Mouse (Mus musculus): ENCODE measurements around the gene Krtap17-1. TPM values are rescaled to one million over a fixed set of nuclear protein-coding genes. Genes with fewer than 3 reads are reported as not detected.

Krtap17-1 gene
- polyA plus RNA-seq (2011; ENCODE audit: insufficient read depth, insufficient read length, low read depth, missing spikeins): not detected in 2 replicates

DNA sequence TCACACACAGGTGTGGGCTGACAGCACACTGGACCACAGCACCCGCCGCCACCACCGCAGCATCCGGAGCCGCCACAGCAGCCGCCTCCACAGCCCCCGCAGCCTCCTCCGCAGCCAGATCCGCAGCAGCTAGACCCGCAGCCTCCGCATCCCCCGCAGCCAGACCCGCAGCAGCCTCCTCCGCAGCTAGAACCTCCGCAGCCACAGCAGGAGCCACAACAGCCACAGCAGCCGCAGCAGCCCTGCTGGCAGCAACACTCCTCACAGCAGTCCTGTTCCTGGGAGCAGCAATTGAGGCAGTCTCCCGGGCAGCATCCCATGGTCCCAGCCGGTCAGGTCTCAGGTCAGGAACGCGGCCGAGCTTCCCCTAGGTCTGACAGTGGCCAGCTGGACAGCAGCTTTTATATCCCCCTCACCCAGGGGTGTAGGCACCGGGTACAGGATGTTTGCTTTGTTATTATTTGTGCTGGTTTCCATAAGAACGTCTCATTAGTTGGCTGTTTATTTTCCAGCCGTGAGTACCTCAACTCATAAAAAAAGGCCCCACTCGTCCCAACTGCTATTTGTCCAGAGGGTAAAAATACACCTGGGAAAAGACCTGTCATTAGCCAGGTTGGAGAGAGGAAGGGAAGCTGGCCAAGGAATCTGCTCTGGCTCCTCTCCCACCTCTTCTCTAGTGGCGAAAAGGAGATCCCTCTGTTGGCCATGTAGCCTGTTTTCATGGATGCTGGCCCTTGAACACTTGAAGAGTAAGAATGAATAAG is at the start of gene Krtap17-1:
Gene Krtap17-1, minus strand, starts transcription at position 375 of the 764 bp plus-strand sequence.
- H3K27me3 ChIP-seq (ENCODE audit: control insufficient read depth, insufficient read depth, low read length, poor library complexity, severe bottlenecking): no peaks in the 10 kb centered on the region
- H3K9me3 ChIP-seq (replicated peaks; ENCODE audit: control insufficient read depth, insufficient read depth, low read length, poor library complexity, severe bottlenecking): no peaks in the 10 kb centered on the region
- H3K36me3 ChIP-seq (ENCODE audit: control insufficient read depth, insufficient read depth, low read length, poor library complexity, severe bottlenecking): no peaks in the 10 kb centered on the region
- no peak within 1 kb of the TSS for H3K27ac ChIP-seq (ENCODE audit: insufficient read depth, low read length)
- H3K9ac ChIP-seq (ENCODE audit: low read depth, poor library complexity, severe bottlenecking): no peak within 1 kb of the TSS
- H3K4me1 ChIP-seq (ENCODE audit: control insufficient read depth, insufficient read depth, low read length): no peaks in the 10 kb centered on the region
- peak within 1 kb of the TSS; percentile 43 for H3K4me3 ChIP-seq (ENCODE audit: low read depth, low read length)
- TF ChIP-seq CTCF (IDR thresholded peaks at IDR 0.05; ENCODE audit: low read depth, low read length) (no peak), POLR2A (IDR thresholded peaks at IDR 0.05; ENCODE audit: insufficient read depth, low read length) (no peak), EP300 (IDR thresholded peaks at IDR 0.05; ENCODE audit: insufficient read depth, low read depth, low read length) (no peak)

DNA sequence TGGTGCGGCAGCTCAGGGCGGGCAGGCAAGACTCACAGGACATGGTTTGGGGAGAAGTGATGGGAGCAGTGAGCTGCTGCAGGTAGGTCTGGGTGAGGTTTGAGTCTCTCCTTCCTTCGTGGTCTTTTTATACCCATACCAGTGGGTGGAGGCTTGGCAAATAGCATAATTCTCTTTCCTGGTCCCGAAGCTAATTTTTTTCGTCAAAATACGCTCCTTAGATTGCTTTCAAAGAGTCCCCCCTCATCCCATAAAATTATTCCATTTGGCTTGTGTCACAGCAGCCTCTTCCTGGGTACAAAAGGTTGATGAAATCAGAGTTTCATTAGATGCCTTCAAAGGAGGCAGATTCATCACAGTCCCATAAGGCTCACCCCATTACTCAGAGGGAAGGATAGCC is 47.7 kb upstream of the Krtap17-1 start, which contains the start of gene Krt34:
Gene Krt34, minus strand, starts transcription at position 101 of the 400 bp plus-strand sequence.
- Histone ChIP-seq H3K4me3 (ENCODE audit: low read depth, low read length) (no peak within 1 kb of the TSS), H3K27ac (ENCODE audit: insufficient read depth, low read length) (no peak within 1 kb of the TSS), H3K4me1 (ENCODE audit: control insufficient read depth, insufficient read depth, low read length) (no peaks in the 10 kb centered on the region), H3K36me3 (ENCODE audit: control insufficient read depth, insufficient read depth, low read length, poor library complexity, severe bottlenecking) (no peaks in the 10 kb centered on the region), H3K9ac (ENCODE audit: low read depth, poor library complexity, severe bottlenecking) (no peak within 1 kb of the TSS), H3K27me3 (ENCODE audit: control insufficient read depth, insufficient read depth, low read length, poor library complexity, severe bottlenecking) (no peaks in the 10 kb centered on the region), H3K9me3 (replicated peaks; ENCODE audit: control insufficient read depth, insufficient read depth, low read length, poor library complexity, severe bottlenecking) (no peaks in the 10 kb centered on the region)
- TF ChIP-seq EP300 (IDR thresholded peaks at IDR 0.05; ENCODE audit: insufficient read depth, low read depth, low read length) (no peak), POLR2A (IDR thresholded peaks at IDR 0.05; ENCODE audit: insufficient read depth, low read length) (no peak)

DNA sequence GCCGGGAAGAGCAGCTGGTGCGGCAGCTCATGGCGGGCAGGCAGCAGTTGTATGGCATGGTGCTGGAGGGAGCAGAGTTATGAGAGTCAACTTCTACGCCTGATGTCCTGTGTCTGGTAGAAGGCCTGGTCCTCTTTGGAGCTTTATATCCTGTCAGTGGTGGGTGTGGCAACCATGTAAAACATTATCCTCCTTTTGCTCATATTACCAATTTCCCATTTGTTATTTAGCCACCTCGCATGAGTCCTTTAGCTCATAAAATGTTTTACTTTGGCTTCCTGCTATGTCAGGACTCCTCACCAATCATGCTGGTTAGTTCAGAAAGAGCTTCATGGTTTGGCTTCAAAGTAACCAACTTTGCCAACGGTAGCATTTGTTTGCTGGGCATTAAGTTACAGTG is 36.0 kb upstream of the Krtap17-1 start, which contains the start of gene Krt33b:
Gene Krt33b, minus strand, starts transcription at position 101 of the 400 bp plus-strand sequence.
- Histone ChIP-seq H3K27ac (ENCODE audit: insufficient read depth, low read length) (no peak within 1 kb of the TSS), H3K4me3 (ENCODE audit: low read depth, low read length) (no peak within 1 kb of the TSS), H3K4me1 (ENCODE audit: control insufficient read depth, insufficient read depth, low read length) (no peaks in the 10 kb centered on the region), H3K9me3 (replicated peaks; ENCODE audit: control insufficient read depth, insufficient read depth, low read length, poor library complexity, severe bottlenecking) (no peaks in the 10 kb centered on the region), H3K9ac (ENCODE audit: low read depth, poor library complexity, severe bottlenecking) (no peak within 1 kb of the TSS), H3K27me3 (ENCODE audit: control insufficient read depth, insufficient read depth, low read length, poor library complexity, severe bottlenecking) (no peaks in the 10 kb centered on the region), H3K36me3 (ENCODE audit: control insufficient read depth, insufficient read depth, low read length, poor library complexity, severe bottlenecking) (no peaks in the 10 kb centered on the region)
- TF ChIP-seq POLR2A (IDR thresholded peaks at IDR 0.05; ENCODE audit: insufficient read depth, low read length) (no peak), CTCF (IDR thresholded peaks at IDR 0.05; ENCODE audit: low read depth, low read length) (no peak), EP300 (IDR thresholded peaks at IDR 0.05; ENCODE audit: insufficient read depth, low read depth, low read length) (no peak)

DNA sequence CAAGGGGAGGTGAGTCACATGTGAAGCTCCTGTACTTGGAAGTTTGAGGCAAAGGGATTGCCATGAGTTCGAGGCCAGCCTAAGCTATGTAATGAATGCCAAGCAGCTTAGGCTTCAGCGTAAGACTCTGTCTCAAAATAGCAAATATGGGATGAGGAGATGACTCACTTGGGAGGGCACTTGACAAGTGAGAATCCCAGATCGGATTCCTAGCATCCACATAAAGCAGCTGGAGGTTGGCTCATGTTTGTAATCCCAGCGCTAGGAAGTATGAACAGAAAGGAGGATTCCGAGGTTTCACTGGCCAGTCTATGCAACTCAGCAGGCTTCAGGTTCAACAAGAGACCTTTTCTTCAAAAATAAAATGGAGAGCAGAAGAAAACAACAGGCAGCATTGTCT is 27.6 kb upstream of the Krtap17-1 start:
- Histone ChIP-seq H3K9ac (ENCODE audit: low read depth, poor library complexity, severe bottlenecking) (no peak overlapping the region), H3K27ac (ENCODE audit: insufficient read depth, low read length) (no peak overlapping the region), H3K27me3 (ENCODE audit: control insufficient read depth, insufficient read depth, low read length, poor library complexity, severe bottlenecking) (no peaks in the 10 kb centered on the region), H3K36me3 (ENCODE audit: control insufficient read depth, insufficient read depth, low read length, poor library complexity, severe bottlenecking) (no peaks in the 10 kb centered on the region), H3K9me3 (replicated peaks; ENCODE audit: control insufficient read depth, insufficient read depth, low read length, poor library complexity, severe bottlenecking) (no peaks in the 10 kb centered on the region), H3K4me1 (ENCODE audit: control insufficient read depth, insufficient read depth, low read length) (no peaks in the 10 kb centered on the region), H3K4me3 (ENCODE audit: low read depth, low read length) (no peak overlapping the region)
- TF ChIP-seq EP300 (IDR thresholded peaks at IDR 0.05; ENCODE audit: insufficient read depth, low read depth, low read length) (no peak), POLR2A (IDR thresholded peaks at IDR 0.05; ENCODE audit: insufficient read depth, low read length) (no peak)

DNA sequence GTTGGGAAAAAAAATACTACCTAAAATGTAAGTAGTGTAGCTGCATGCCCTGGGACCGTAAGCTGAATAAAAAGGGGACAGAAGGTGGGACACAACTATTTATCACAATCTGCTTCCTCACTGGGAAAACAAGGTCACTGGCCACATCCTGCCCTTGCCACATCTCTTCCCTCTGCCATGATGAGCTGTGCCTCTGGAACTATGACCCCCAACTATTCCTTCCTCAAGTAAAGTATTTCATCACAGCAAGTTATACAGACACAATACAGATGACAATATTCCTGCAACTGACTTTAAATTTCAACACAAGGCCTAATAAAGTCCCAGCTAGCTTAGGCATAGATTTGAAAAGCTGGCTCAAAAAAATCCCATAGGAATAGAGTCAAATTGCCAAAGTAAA is 25.7 kb upstream of the Krtap17-1 start:
- H3K4me1 ChIP-seq (ENCODE audit: control insufficient read depth, insufficient read depth, low read length): no peaks in the 10 kb centered on the region
- H3K4me3 ChIP-seq (ENCODE audit: low read depth, low read length): no peak overlapping the region
- H3K27ac ChIP-seq (ENCODE audit: insufficient read depth, low read length): no peak overlapping the region
- no peak for TF ChIP-seq POLR2A (IDR thresholded peaks at IDR 0.05; ENCODE audit: insufficient read depth, low read length)
- TF ChIP-seq EP300 (IDR thresholded peaks at IDR 0.05; ENCODE audit: insufficient read depth, low read depth, low read length): no peak
- no peak for TF ChIP-seq CTCF (IDR thresholded peaks at IDR 0.05; ENCODE audit: low read depth, low read length)
- no peaks in the 10 kb centered on the region for H3K9me3 ChIP-seq (replicated peaks; ENCODE audit: control insufficient read depth, insufficient read depth, low read length, poor library complexity, severe bottlenecking)
- H3K36me3 ChIP-seq (ENCODE audit: control insufficient read depth, insufficient read depth, low read length, poor library complexity, severe bottlenecking): no peaks in the 10 kb centered on the region
- H3K27me3 ChIP-seq (ENCODE audit: control insufficient read depth, insufficient read depth, low read length, poor library complexity, severe bottlenecking): no peaks in the 10 kb centered on the region
- no peak overlapping the region for H3K9ac ChIP-seq (ENCODE audit: low read depth, poor library complexity, severe bottlenecking)

DNA sequence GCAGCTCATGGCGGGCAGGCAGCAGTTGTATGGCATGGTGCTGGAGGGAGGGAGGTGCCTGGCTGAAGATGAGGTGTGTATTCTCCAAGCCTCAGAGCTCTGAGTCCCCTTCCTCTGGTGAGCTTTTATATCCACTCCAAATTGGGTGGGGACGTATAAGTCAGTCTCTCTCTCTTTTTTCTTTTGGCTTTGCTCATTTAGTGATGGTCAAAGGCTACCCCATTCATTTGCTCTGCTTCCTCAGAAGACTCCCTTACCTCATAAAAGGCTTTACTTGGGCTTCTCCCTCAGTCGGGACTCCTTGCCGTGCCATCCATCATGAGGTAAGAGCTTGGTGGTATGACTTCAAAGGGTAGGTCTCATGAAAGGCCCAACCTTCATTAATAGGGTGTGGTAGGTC is 22.3 kb upstream of the Krtap17-1 start, which contains the start of gene Krt33a:
Gene Krt33a, minus strand, starts transcription at position 101 of the 400 bp plus-strand sequence.
- Histone ChIP-seq H3K4me3 (ENCODE audit: low read depth, low read length) (no peak within 1 kb of the TSS), H3K4me1 (ENCODE audit: control insufficient read depth, insufficient read depth, low read length) (no peaks in the 10 kb centered on the region), H3K36me3 (ENCODE audit: control insufficient read depth, insufficient read depth, low read length, poor library complexity, severe bottlenecking) (no peaks in the 10 kb centered on the region), H3K9me3 (replicated peaks; ENCODE audit: control insufficient read depth, insufficient read depth, low read length, poor library complexity, severe bottlenecking) (no peaks in the 10 kb centered on the region), H3K27me3 (ENCODE audit: control insufficient read depth, insufficient read depth, low read length, poor library complexity, severe bottlenecking) (no peaks in the 10 kb centered on the region), H3K27ac (ENCODE audit: insufficient read depth, low read length) (no peak within 1 kb of the TSS), H3K9ac (ENCODE audit: low read depth, poor library complexity, severe bottlenecking) (no peak within 1 kb of the TSS)
- TF ChIP-seq EP300 (IDR thresholded peaks at IDR 0.05; ENCODE audit: insufficient read depth, low read depth, low read length) (no peak), POLR2A (IDR thresholded peaks at IDR 0.05; ENCODE audit: insufficient read depth, low read length) (no peak), CTCF (IDR thresholded peaks at IDR 0.05; ENCODE audit: low read depth, low read length) (no peak)
